In the genomic region with DNA sequence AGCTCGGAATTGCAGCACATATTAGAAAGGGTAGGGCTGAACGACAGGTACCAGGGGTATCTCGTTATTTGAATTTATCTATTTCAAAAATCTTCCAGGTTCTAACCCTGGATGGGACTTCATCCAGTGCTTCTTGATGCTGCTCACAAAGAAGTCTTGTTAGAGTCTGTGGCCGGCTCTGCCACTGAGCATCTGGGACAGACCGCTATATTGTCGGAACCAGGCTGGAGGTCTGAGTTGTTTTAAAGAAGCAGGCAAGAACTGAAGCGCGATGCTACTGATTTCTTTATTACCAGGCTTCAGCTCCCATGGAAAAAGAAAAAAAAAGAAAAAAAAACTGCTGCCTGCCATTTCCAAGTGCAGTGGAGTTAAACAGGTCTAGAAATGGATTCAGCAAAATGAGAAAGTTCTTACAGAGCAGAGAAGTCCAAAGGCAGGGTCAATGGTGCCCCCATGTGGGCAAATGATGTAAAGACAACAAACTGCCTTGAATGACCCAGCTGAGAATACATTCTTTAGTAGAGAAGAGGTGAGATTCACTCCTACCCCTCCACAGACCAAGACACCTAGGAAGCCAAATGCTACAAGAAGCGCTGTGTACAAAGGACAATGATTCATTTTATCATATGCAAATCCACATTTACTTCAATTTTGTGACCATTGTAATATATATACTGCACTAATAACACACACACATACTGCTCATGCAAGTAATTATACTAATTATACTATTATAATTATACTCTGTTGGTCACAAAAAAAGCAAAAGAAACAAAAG, we compare ENCODE assay signal across 8 mouse cellular contexts.
DNase-seq lines count a peak whose midpoint lies in the region; ATAC-seq and TF ChIP-seq lines count a peak whose summit lies in the region.

No protein-coding gene starts in this region.

- peak; percentile 74 for ATAC-seq in midbrain, embryonic 11.5 days (ENCODE audit: low FRiP score)
- ATAC-seq in erythroid progenitor cell, adult 5-6 weeks (replicated peaks; ENCODE audit: low FRiP score, poor library complexity, severe bottlenecking), result no peak

- no peaks in the 10 kb centered on the region for H3K9me3 ChIP-seq in ES-E14 (ENCODE audit: control insufficient read depth, insufficient read depth, low read depth, low read length)
- H3K9me3 ChIP-seq in midbrain, embryonic 11.5 days (ENCODE audit: control insufficient read depth, low read length), result no peaks in the 10 kb centered on the region

- in situ Hi-C loops in ES-E14 (cut with MboI; ENCODE audit: low sequenced_read_pairs in 2 of 2, unreplicated experiment in 2 of 2), result no loop called here

- H3K4me2 ChIP-seq in midbrain, embryonic 11.5 days, result no peak overlapping the region

- DNase-seq in adrenal gland, adult (ENCODE audit: inconsistent age in 2 of 2, low spot score in 1 of 2), result peak; percentile 22 to 82
- no peak for DNase-seq in adrenal gland, postnatal 4 days (ENCODE audit: low spot score in 2 of 2)
- peak; percentile 51 for DNase-seq in ES-E14 (ENCODE audit: low read depth, low spot score)
- peak; percentile 27 for DNase-seq in cerebellum, adult 9-11 months
- DNase-seq in frontal cortex, postnatal 36 days (ENCODE audit: low spot score in 2 of 2), result peak; percentile 70 to 90
- peak; percentile 77 to 90 for DNase-seq in layer of hippocampus, postnatal 14 days (ENCODE audit: low spot score in 2 of 2)
- DNase-seq in midbrain, embryonic 11.5 days (ENCODE audit: low spot score, missing footprints), result peak; percentile 96

- H3K36me3 ChIP-seq in ES-E14 (ENCODE audit: control insufficient read depth, insufficient read depth, low read length, poor library complexity, severe bottlenecking), result no peaks in the 10 kb centered on the region
- no peaks in the 10 kb centered on the region for H3K36me3 ChIP-seq in midbrain, embryonic 11.5 days (ENCODE audit: control insufficient read depth, insufficient read depth, low read length)

- H3K4me1 ChIP-seq in ES-E14 (ENCODE audit: control insufficient read depth in 2 of 2, insufficient read depth in 2 of 2, low read length in 2 of 2, poor library complexity in 1 of 2), result no peaks in the 10 kb centered on the region
- H3K4me1 ChIP-seq in midbrain, embryonic 11.5 days (ENCODE audit: control insufficient read depth, insufficient read depth, low read length), result no peaks in the 10 kb centered on the region

- H3K27ac ChIP-seq in ES-E14 (ENCODE audit: insufficient read depth, low read depth, low read length, poor library complexity, severe bottlenecking), result no peak overlapping the region
- H3K27ac ChIP-seq in midbrain, embryonic 11.5 days (ENCODE audit: low read depth, low read length), result no peak overlapping the region

- no peak overlapping the region for H3K9ac ChIP-seq in ES-E14 (ENCODE audit: insufficient read depth, low read depth, low read length, poor library complexity, severe bottlenecking)
- no peak overlapping the region for H3K9ac ChIP-seq in midbrain, embryonic 11.5 days (ENCODE audit: low read length)

- 78% methylated on average over 9 of the region's 9 CpGs for WGBS in midbrain, embryonic 11.5 days

- no peaks in the 10 kb centered on the region for H3K27me3 ChIP-seq in midbrain, embryonic 11.5 days (ENCODE audit: control insufficient read depth, insufficient read depth, low read length)

- no peak overlapping the region for H3K4me3 ChIP-seq in ES-E14 (ENCODE audit: insufficient read depth in 1 of 2, low read depth in 1 of 2, low read length in 2 of 2, poor library complexity in 1 of 2, severe bottlenecking in 1 of 2)
- no peak overlapping the region for H3K4me3 ChIP-seq in midbrain, embryonic 11.5 days (ENCODE audit: low read depth, low read length)

TF ChIP-seq in ES-E14, 5 proteins besides CTCF, POLR2A, EP300 and RAD21:
- no peak for TF ChIP-seq ZNF384 (IDR thresholded peaks at IDR 0.05; ENCODE audit: low read depth, low read length)
- peak; percentile 74; the same call in 1 of the 2 replicates for TF ChIP-seq ZC3H11A (IDR thresholded peaks at IDR 0.05; ENCODE audit: borderline replicate concordance, low read depth, low read length)
TF ChIP-seq in ES-E14: peak in this region for 1.

Comparison
In these comparisons a context has a peak if more than half of its experiments do, and no peak if none do; other contexts are left out.
1. DNase-seq: peak in adrenal gland, adult (2 of 2), ES-E14 (single experiment), cerebellum, adult 9-11 months (single experiment), frontal cortex, postnatal 36 days (2 of 2), layer of hippocampus, postnatal 14 days (2 of 2) and midbrain, embryonic 11.5 days (single experiment); none in adrenal gland, postnatal 4 days (0 of 2).